Mouse (Mus musculus) CH12.LX (cell line): ENCODE results near the gene Spop. TPM values are rescaled to one million over a fixed set of nuclear protein-coding genes. Genes with fewer than 3 reads are reported as not detected.

ENCODE experiments used
- DNase-seq: peaks from one replicate; pipeline ENCODE4 v3.0.0-alpha.2; 2013; ENCODE audit errors: extremely low read depth
- H3K27ac ChIP-seq: 2 replicates; pipeline ENCODE4 v1.5.1; 2012; ENCODE audit warnings: low read depth, mild to moderate bottlenecking, control low read depth, moderate library complexity; ENCODE audit not compliant: insufficient read depth
- H3K27me3 ChIP-seq: replicated peaks from 2 replicates; pipeline ENCODE3; 2012; ENCODE audit warnings: inconsistent platforms
- H3K36me3 ChIP-seq, 2 experiments: replicated peaks in 1 of 2; 2 replicates each; pipeline versions ENCODE3 to v1.6.1; 2012; ENCODE audit warnings: inconsistent platforms in 1 of 2, low read length in 1 of 2, mild to moderate bottlenecking in 1 of 2, mixed read lengths in 1 of 2, moderate library complexity in 1 of 2; ENCODE audit not compliant: control insufficient read depth in 1 of 2, insufficient read depth in 1 of 2
- H3K4me1 ChIP-seq, 2 experiments: 2 replicates each; pipeline ENCODE4 v1.6.1; 2012; ENCODE audit warnings: inconsistent platforms in 1 of 2, moderate library complexity in 1 of 2; ENCODE audit not compliant: insufficient read depth in 2 of 2, control insufficient read depth in 1 of 2
- H3K4me2 ChIP-seq: 2 replicates; pipeline ENCODE4 v1.6.1; 2012; ENCODE audit warnings: low read depth, mild to moderate bottlenecking, control low read depth; ENCODE audit not compliant: poor library complexity, insufficient read depth, severe bottlenecking
- H3K4me3 ChIP-seq, 3 experiments: fragments of 150-350 bp in 1 of 3; sonication (generic) in 1 of 3; replicated peaks in 1 of 3; 2 replicates each; pipeline versions ENCODE3 to v1.5.1; 2011 to 2012; ENCODE audit warnings: low read depth in 2 of 3, low read length in 2 of 3, mild to moderate bottlenecking in 2 of 3, moderate library complexity in 2 of 3, control low read depth in 1 of 3, improper control_type of control experiment in 1 of 3, inconsistent platforms in 1 of 3, mixed read lengths in 1 of 3; ENCODE audit not compliant: poor library complexity in 1 of 3
- H3K79me2 ChIP-seq: replicated peaks from 2 replicates; pipeline ENCODE4 v1.6.1; 2012; ENCODE audit warnings: mild to moderate bottlenecking, moderate library complexity; ENCODE audit not compliant: control insufficient read depth, poor library complexity, insufficient read depth, severe bottlenecking; ENCODE audit errors: extremely low read depth
- H3K9ac ChIP-seq: 2 replicates; pipeline ENCODE4 v1.6.1; 2012; ENCODE audit warnings: low read depth, mild to moderate bottlenecking, control low read depth, moderate library complexity; ENCODE audit not compliant: insufficient read depth
- H3K9me3 ChIP-seq: replicated peaks from 2 replicates; pipeline ENCODE3; 2012; ENCODE audit warnings: low read length, inconsistent platforms, mixed read lengths
- BHLHE40 ChIP-seq: IDR thresholded peaks from 2 replicates; pipeline ENCODE4 v1.6.1; 2011; ENCODE audit warnings: mild to moderate bottlenecking, low read depth, low read length, improper control_type of control experiment
- CTCF ChIP-seq, 2 experiments: IDR thresholded peaks in 1 of 2; conservative IDR thresholded peaks in 1 of 2; 2 replicates each; pipeline ENCODE4 v1.5.1; 2011 to 2012; ENCODE audit warnings: low read depth in 2 of 2, low read length in 2 of 2, improper control_type of control experiment in 1 of 2, inconsistent platforms in 1 of 2, mild to moderate bottlenecking in 1 of 2, moderate library complexity in 1 of 2
- E2F4 ChIP-seq: IDR thresholded peaks from 2 replicates; pipeline ENCODE4 v1.6.1; 2011; ENCODE audit warnings: low read depth, low read length, improper control_type of control experiment; ENCODE audit not compliant: insufficient replicate concordance
- GABPA ChIP-seq: IDR thresholded peaks from 2 replicates; pipeline ENCODE4 v1.6.1; 2012; ENCODE audit warnings: low read depth, low read length, improper control_type of control experiment, inconsistent platforms; ENCODE audit not compliant: insufficient replicate concordance
- JUND ChIP-seq: conservative IDR thresholded peaks from 2 replicates; pipeline ENCODE4 v1.6.1; 2011; ENCODE audit warnings: low read depth, low read length, improper control_type of control experiment
- MAFK ChIP-seq: IDR thresholded peaks from 2 replicates; pipeline ENCODE4 v1.6.1; 2011; ENCODE audit warnings: low read length, improper control_type of control experiment; ENCODE audit not compliant: insufficient replicate concordance
- MAX ChIP-seq: IDR thresholded peaks from 2 replicates; pipeline ENCODE4 v1.6.1; 2011; ENCODE audit warnings: low read length, improper control_type of control experiment
- MAZ ChIP-seq: IDR thresholded peaks from 2 replicates; pipeline ENCODE4 v1.6.1; 2012; ENCODE audit warnings: low read depth, mild to moderate bottlenecking, inconsistent platforms, low read length, improper control_type of control experiment, moderate library complexity
- NRF1 ChIP-seq: IDR thresholded peaks from 2 replicates; pipeline ENCODE4 v1.6.1; 2014; ENCODE audit warnings: low read depth, mild to moderate bottlenecking, inconsistent platforms, low read length, improper control_type of control experiment, moderate library complexity
- POLR2A ChIP-seq: IDR thresholded peaks from 2 replicates; pipeline ENCODE4 v1.6.1; 2011; ENCODE audit warnings: low read depth, mild to moderate bottlenecking, improper control_type of control experiment, low read length
- POLR2AphosphoS2 ChIP-seq: IDR thresholded peaks from 2 replicates; pipeline ENCODE4 v1.6.1; 2011; ENCODE audit warnings: low read depth, low read length, improper control_type of control experiment
- RAD21 ChIP-seq: IDR thresholded peaks from 2 replicates; pipeline ENCODE4 v1.6.1; 2011; ENCODE audit warnings: low read depth, mild to moderate bottlenecking, low read length, improper control_type of control experiment, moderate library complexity
- RCOR1 ChIP-seq: conservative IDR thresholded peaks from 2 replicates; pipeline ENCODE4 v1.6.1; 2012; ENCODE audit warnings: low read depth, mild to moderate bottlenecking, inconsistent platforms, low read length, improper control_type of control experiment
- SIN3A ChIP-seq: IDR thresholded peaks from 2 replicates; pipeline ENCODE4 v1.6.1; 2012; ENCODE audit warnings: low read length, improper control_type of control experiment, inconsistent platforms
- TBP ChIP-seq: conservative IDR thresholded peaks from 2 replicates; pipeline ENCODE4 v1.6.1; 2011; ENCODE audit warnings: low read depth, low read length, improper control_type of control experiment
- TCF12 ChIP-seq: IDR thresholded peaks from 2 replicates; pipeline ENCODE4 v1.6.1; 2014; ENCODE audit warnings: low read depth, mild to moderate bottlenecking, inconsistent platforms, low read length, improper control_type of control experiment
- USF1 ChIP-seq: IDR thresholded peaks from 2 replicates; pipeline ENCODE4 v1.6.1; 2014; ENCODE audit warnings: low read depth, mild to moderate bottlenecking, inconsistent platforms, low read length, improper control_type of control experiment
- dilution Hi-C: fragments of 300-500 bp; cut with MboI; formaldehyde crosslinking; loops from 2 replicates; pipeline ENCODE4 v1.14.3; 2020; ENCODE audit warnings: low sequenced_read_pairs; ENCODE audit not compliant: extremely low pct_unique_long_range_greater_than_20kb, extremely low pct_ligation_motif_present
- in situ Hi-C: fragments of 300-500 bp; cut with MboI; formaldehyde crosslinking; loops from 3 replicates; pipeline ENCODE4 v1.14.3; 2019; ENCODE audit warnings: low sequenced_read_pairs, low pct_ligation_motif_present, low pct_unique_long_range_greater_than_20kb, mixed read lengths
- polyA plus RNA-seq: library from polyadenylated mRNA; unstranded; fragments of >175 nt; gene quantifications from 2 replicates; pipeline ENCODE4 v1.2.1, GENCODE M21; 2012; ENCODE audit warnings: low read depth; ENCODE audit not compliant: insufficient read length
- total RNA-seq, 2 experiments: library from RNA; depleted of rRNA; stranded (reverse); fragments of 300-350 nt in 1 of 2; fragments of >200 nt in 1 of 2; gene quantifications; 2 replicates each; pipeline ENCODE4 v1.2.3; 2012 to 2014

Spop gene
- total and polyA plus RNA-seq, 3 experiments = 42.7 to 103 (median 51.9) TPM

GRCm38 (mm10) chr11:95460872-95461271 is 47.0 kb downstream of the Spop start:
- no peak overlapping the region for H3K4me2 ChIP-seq
- dilution Hi-C loops = no loop called here

GRCm38 (mm10) chr11:95462168-95462567 is 48.3 kb downstream of the Spop start:
- dilution Hi-C loops = no loop called here
- no peak overlapping the region for H3K27ac ChIP-seq
- no peak for DNase-seq
- peaks cover 0 to 13% of the 10 kb centered on the region in 2 experiments; a peak in 1 of 4 replicates for H3K4me1 ChIP-seq
- peaks cover 3 to 41% of the 10 kb centered on the region in 2 experiments for H3K36me3 ChIP-seq
- H3K4me2 ChIP-seq = no peak overlapping the region
- no peak overlapping the region for H3K9ac ChIP-seq
- in situ Hi-C loops = no loop called here
- H3K79me2 ChIP-seq = peaks cover 4% of the 10 kb centered on the region
- no peaks in the 10 kb centered on the region for H3K9me3 ChIP-seq
- no peak overlapping the region for H3K4me3 ChIP-seq
- no peaks in the 10 kb centered on the region for H3K27me3 ChIP-seq
- TF ChIP-seq NRF1 (no peak), RAD21 (no peak), USF1 (no peak), TCF12 (no peak), E2F4 (no peak), MAZ (no peak), TBP (no peak)
- TF ChIP-seq, all 38 proteins: peak for 0

More at GRCm38 (mm10) chr11:95460872-95461271, 47.0 kb downstream of the Spop start:
- Histone ChIP-seq H3K9ac (no peak overlapping the region), H3K9me3 (no peaks in the 10 kb centered on the region), H3K27me3 (no peaks in the 10 kb centered on the region), H3K4me1 (peaks cover 0 to 13% of the 10 kb centered on the region in 2 experiments; a peak in 1 of 4 replicates), H3K27ac (no peak overlapping the region), H3K79me2 (peaks cover 8% of the 10 kb centered on the region), H3K4me3 (no peak overlapping the region), H3K36me3 (peaks cover 0 to 37% of the 10 kb centered on the region in 2 experiments)
- no peak for DNase-seq
- no peak for TF ChIP-seq RAD21
- TF ChIP-seq POLR2AphosphoS2 = no peak
- no peak for TF ChIP-seq POLR2A
- TF ChIP-seq RCOR1 = no peak
- TF ChIP-seq JUND = no peak
- no peak for TF ChIP-seq MAFK
- no peak for TF ChIP-seq SIN3A
- no peak for TF ChIP-seq MAX
- TF ChIP-seq CTCF (conservative IDR thresholded peaks at IDR 0.05 in 1 of 2, IDR thresholded peaks at IDR 0.05 in 1 of 2; ENCODE audit: low read depth in 2 of 2, low read length in 2 of 2) = no peak
- no peak for TF ChIP-seq GABPA
- no peak for TF ChIP-seq MAZ
- TF ChIP-seq BHLHE40 = no peak
- in situ Hi-C loops = no loop called here
